Mouse (Mus musculus) cerebellum, postnatal 10 days (tissue): ENCODE measurements at regions not wholly inside any gene's neighbourhood (a gene's known extent, or its start where the extent isn't known, plus 50 kb on each side); places are given as distances from the start of the nearest gene placed in this dataset.

ENCODE experiments used
- DNase-seq, 2 experiments: peaks; one replicate each; pipeline ENCODE4 v3.0.0; 2021; ENCODE audit warnings: mixed read lengths in 2 of 2

DNA sequence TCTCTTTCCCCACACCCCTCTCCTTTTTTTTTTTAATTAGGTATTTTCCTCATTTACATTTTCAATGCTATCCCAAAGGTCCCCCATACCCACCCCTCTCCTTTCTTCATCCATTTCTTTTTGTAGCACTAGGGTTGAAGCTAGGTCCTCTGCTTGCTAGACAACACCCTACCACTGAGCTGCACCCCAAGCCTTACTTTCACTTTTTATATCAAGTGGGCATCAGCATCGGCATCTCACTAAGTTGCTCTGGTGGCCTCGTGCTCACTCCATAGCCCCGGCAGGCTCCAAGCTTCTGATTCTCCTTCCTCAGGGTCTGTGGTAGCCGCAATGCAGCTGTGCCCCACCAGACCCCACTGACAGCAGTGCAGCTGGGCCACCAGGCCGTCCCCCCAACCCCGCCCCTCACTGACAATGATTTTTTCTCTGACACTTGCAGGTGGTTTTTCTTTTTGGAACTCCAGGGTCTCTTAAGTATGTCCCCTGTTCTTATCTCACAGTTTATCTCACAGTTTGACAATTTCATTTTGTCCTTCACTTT lies 77.5 kb downstream of the Nufip1 start:
- no peak for DNase-seq

DNA sequence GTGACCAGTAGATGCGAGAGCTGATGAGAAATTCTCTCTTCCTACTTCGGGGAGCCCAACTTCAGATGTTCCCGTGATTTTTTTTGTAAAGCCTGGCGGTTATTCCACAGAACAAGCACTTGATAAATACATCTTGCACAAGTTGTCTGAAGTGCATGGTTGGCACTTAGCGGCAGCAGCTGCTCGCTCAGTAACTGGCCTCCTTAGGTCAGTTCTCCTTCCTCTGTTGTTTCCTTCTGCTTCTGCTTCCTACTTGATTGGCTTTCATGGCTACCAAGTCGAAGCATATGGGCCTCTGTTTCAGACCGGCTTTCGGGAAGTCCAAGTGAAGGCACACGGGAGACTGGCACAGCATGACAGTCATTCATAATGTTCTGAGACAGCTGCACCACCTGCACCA lies 84.6 kb downstream of the Nufip1 start:
- no peak for DNase-seq

DNA sequence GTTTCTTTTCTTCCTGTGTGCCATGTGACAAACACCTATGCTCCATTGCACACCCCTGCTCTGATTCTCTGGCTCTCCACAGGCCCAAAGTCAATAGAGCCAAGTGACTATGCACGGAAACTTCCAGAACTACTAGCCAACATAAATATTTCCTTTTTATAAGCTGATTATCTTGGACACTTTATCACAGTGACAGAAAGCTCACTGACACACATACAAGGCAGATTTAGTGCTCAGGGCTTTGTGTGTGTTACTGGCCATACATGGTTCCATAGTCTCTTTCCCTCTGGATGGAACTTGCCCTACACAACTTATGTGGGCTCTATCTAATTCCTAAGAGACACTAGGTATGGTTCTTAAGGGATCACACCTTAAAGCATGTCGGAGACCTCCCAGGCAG lies 86.7 kb downstream of the Nufip1 start:
- no peak for DNase-seq

DNA sequence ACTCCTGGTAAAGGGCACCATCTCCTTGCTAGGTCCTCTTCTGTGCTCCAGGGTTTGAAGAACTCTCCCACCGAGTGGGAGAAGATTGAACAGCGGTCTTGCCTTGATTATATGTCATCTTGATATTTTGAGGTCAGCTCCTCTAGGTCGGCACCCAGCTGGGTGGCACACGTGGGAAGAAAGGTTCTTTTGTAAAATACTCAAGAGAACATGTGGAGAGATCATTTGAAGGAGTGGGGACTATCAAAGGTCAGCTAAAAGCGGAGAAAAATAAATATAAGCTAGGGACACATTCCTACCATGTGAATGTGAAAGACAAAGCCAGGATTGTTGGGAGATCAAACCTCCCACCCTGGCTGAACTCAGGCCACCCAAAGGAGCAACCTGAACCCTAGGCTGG lies 87.7 kb downstream of the Nufip1 start:
- DNase-seq: no peak

DNA sequence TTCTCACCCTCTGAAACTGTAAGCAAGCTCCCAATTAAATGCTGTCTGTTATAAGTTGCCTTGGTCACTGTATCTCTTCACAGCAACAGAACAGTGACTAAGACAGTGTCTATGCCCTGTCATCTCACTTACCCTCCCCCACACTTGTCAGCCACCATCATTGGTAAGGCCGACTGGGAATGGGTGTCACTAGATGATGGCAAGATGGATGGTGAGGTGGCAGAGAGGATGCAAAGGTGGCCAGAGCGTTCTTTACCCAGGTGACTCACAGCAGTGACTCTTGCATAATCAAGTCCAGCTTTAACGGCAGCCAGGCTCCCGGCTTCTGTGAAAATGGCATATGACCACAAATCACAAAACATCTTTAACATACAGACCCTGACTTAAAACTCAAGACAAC lies 91.9 kb downstream of the Nufip1 start:
- no peak for DNase-seq

DNA sequence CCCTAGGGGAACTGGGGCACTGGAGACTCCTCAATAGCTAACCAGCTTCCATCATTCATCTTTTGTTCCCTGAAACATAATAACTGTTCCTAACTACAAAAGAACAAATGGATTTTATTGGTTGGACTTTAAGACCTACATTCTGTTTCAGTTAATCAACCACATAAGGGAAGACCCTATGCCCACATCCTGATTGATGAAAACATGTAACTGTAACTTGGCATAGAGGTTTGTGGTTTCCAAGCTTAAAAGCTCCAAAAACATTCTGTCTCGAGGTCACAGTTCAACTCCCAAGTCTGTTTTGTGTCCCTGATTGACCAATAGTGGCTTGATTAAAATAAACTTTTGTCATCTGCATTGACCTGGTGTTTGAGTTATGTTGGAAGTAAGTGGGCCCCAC lies 92.4 kb downstream of the Nufip1 start:
- DNase-seq: no peak

DNA sequence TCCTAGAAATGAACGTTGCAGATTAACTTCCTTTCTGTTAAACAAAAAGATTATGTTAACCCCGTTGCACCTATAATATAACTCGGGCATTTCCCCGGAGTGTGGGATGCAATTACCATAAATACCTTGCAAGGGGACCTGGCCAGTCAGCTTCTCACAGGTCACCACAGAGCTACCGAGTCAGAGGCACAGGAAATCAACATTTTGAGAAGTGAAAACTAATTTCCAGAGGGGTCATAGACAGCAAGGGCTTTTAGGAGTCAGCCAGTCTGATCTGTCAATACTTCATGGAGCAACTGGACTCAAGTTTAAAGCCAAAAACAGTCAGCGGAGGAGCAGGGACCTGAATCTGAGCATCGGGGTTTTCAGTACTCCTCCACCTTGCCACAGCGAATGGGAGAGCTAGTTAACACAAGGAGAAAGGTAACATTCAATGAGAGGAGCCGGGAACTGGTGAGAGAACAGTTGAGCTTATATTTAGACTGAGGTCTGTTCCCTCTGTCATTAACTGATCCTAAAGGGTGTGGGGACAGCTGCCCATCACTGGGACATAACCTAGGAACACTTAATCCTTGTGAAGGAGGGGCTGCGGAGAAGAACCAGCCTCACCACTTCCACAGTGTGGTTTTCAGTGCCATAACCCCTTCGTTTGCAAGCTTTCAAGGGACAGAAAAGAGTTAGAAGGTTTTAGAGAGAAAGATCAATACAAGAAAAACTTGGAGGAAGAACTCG lies 105.9 kb downstream of the Nufip1 start:
- DNase-seq: no peak

DNA sequence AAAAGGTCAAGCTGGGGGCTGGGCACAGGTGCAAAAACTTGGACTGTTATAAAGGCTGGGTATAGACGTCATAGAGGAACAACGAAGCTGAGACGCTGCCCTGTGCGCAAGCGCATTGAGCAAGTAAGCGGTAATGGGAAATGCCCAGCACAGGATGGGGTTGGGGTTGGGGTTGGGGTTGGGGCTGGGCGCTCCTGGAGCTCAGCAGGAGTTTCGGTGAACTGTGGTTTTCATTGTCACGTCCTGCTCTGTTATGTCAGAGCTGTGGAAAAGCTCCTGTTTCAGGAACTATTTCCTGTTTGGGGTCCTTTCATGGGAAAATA lies 106.4 kb downstream of the Nufip1 start:
- no peak for DNase-seq

DNA sequence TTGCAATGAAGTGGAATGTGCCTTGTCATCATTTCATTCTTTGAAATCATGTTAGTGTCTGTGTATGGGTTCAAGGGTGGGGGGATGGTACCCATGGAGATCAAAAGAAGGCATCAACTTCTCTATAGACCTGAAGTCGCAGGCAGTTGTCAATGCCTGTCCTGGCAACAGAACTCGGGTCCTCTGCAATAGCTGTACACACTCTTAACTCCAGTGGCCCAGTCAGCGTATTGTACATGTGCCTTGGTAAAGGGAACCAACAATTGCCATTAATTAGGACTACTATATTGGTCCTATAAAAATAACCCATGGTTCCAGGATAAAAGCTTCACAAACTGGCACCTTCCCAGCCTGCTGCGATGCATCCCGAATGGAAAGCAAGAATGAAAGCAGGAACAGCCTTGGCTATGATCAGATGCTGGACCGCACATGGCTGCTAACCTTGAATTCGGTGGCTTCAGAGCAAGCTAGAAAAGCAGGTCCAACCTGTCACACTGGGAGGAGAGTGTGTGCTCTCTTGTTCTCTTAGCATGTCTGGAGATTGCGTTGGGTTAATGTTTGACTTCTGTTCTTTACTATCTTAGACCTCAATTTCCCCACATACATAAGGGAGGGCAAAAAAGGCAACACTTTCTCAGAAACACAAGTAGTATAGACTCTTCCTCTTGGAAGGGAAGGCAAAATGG lies 107.0 kb downstream of the Nufip1 start:
- DNase-seq: no peak

DNA sequence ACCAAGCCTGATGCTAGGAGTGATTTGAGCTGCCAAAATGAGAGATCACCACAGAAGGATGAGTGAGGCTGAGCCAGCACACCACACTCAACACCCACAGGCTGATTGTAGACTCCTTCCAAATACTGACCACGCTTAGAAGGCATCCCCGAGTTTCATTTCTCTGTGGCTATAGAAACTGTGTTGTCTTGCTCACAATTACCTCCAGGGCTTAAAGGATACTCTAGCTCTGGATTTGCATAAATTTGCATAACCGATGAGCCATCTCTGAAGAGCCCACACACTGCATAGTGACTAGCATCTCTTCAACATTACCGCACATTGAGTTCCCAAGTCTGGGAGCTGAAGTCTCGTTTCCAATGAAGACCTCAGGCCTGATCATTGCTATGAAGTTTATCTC lies 110.3 kb downstream of the Nufip1 start:
- no peak for DNase-seq

DNA sequence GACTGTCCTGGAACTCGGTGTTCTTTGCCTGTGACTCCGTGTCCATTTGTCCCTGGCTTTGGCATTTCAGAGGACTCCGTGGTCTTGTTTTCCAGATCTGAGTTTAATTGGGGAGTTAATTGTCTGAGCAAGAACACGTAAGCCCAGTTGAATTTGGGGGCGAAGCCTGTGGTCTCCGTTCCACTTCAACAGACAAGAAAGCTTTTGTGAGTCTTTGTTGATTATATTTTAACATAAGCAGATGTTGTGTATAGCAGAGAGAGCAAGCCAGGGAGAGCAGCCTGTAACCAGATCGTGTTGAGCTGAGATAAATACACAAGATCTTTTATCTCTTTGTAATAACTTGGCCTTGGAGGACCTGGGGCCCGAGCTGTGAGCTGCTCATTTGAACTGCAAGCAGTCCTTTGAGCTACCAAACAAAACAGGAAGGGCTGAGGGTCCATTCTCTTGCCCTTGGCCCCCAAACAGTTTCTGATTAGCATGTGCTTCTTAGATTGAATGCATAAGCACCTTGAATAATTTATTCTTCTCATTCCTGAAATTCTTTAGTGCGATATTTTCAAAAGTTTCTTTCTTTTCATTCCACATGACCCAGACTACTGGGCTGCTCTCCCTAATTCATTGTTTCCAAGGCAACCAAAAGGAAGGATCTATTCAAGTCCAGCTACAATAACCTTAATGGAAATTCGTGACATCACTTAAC lies 111.1 kb downstream of the Nufip1 start:
- DNase-seq: no peak

DNA sequence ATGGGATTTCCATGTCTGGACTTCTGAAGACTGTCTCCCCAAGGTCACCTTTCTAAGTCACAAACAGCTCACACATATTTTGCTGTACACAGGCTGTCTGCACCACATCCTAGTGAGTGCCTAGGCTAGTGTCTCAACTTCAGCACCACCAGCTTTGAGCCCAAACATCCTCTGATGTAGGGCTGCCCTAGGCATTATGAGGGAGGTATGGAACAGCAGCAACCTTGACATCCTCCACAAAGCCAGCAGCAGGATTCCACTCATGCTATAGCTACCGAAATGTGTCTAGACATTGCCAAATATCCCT lies 111.6 kb downstream of the Nufip1 start:
- no peak for DNase-seq

DNA sequence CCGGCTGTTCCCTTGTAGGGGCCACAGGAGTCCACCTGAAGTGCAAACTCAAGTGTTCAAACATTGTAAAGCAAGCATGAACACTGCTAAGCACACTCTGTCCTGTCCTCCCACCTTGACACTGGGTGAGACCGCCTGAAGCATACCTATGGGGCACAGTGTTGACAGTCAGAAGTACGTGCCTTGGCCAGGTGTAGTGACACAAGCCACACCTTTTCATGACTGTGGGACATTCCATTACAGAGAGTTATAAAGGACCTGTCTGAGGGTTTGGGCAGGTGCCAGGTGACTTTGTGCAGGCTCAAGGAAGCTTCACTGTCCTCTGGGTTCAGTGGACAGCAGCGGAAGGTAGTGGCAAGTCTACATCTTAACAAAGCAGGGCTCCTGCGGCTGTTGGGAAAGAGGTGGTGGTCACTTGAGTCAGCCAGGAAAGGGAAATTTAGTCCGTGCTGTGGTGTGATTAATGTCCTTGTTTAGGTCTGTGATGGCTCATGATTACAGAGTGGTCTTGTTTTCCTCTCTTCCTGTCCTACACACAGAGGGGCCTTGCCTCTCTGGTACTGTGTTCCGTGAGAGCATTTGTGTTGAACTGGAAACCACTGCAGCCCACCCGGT lies 112.5 kb downstream of the Nufip1 start:
- no peak for DNase-seq

DNA sequence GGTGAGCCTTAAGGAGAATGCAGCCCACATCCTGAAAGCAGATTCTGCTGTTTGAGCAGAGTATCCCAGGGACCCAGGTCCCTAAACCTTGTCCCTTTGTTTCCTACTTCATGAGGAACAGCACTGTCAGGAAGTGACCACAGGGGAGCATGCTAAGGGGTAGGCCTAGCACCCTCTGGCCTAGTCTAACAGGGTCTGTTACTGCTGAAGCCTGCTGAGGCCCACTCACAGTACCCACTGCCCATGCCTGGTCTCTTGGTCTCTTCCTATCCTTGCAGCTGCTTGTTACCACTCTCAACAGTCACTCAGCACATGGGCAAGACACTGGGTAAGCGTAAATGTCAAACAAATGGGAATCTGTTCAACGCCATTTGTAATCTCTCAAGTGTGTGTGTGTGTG lies 113.2 kb downstream of the Nufip1 start:
- no peak for DNase-seq

DNA sequence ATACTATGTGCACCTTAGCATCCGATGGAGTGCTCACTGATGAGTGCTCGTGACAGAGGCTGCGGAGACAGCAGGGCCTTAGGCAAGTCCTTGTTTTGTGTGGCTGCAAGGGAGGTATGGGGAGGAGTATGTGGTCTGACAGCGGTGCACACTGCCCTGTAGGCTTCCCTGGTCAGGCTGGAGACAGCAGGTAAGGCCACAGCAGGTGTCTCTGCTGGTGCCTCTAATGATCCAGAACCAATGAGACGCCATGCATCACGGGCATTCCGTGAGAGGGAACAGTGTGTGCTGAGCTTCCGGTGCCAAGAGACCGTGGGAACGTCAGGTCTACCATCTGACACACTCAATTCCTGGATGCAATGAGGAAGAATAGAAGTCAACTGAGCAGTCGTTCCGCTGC lies 114.8 kb downstream of the Nufip1 start:
- peak in 1 of 2 experiments; percentile 20 for DNase-seq

DNA sequence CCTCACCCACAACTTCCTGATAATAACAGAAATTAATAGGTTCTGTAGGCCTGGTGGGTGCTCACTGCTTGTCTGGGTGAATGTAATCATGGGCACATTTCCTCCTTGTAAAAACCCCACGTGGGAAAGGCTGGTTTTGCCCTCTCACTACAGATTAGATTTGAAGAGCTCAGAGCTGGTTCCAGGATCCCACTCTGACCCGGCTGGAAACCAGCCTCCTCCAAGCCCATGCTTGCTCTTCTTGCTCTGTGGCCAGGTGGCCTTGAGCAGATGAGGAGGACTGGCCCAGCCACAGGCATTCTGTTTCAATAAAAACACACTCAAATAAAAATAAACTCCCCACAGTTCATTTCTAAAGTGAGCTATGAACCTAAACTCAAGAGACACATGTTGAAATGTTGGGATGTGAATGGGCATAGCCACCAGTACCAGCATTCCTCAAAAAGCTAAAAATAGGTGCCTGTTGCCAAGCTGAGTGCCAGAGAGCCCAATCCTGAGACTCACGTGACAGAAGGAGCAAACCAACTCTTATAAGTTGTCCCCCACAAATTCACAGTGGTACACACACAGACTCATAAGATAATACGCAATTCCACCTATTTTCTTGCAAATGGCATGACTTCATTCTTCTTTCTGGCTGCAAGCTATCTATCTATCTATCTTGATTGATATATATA lies 116.1 kb downstream of the Nufip1 start:
- DNase-seq: no peak

DNA sequence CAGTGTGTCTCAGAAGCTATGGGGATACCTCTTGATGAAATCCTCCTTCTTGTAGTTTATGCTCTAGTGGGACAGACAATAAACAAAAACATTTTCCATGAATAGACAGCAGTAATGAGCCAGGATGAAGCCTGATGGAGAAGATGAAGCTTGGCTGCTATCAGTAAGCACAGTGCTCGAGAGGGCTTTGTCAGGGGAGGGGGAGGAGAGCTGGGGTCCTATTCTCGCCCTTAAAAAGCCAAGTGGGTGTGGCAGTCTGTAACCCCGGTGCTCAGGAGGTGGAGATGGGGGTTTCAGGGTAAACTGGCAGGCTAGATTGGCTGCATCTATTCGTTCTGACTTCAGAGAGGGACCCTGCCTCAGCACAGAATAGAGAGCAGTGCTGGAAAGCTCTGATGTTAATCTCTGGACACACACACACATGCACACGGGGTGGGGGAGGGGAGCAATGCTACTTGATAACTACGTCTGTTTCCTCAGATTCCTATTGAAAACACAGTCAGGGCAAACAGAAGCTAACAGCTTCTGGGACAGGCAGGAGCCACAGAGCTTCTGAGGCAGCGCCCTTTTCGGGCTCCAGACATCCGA lies 118.4 kb downstream of the Nufip1 start:
- no peak for DNase-seq

DNA sequence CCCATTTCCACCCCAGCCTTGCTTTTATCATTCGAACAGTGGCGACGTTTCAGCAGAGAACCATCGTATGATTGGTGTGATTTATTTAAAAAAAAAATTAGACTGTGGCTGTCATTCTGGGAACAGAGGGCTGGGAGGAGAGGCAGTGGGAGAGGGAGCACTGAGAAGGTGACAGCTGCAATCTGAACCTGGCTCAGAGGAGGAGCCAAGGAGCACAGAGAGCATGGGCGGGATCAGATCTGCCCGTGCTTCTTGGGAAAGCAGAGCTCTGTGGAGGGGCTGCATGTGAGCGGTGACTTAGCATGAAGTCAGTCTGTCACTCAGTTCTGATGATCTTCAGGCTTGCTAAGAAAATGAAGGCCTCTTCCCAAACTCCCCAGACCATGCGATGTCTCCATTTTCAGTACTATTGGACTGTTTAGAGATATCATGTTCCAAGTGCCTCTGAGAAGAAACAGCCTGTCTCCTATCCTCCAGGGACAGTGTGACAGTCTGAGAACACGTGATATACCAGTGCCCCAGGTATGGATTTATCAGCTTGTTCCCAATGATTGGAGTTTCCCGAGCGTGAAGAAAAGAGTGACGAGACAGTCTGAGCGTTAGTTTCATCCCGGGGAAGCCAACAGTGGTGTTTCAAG lies 129.3 kb downstream of the Nufip1 start:
- DNase-seq: no peak

DNA sequence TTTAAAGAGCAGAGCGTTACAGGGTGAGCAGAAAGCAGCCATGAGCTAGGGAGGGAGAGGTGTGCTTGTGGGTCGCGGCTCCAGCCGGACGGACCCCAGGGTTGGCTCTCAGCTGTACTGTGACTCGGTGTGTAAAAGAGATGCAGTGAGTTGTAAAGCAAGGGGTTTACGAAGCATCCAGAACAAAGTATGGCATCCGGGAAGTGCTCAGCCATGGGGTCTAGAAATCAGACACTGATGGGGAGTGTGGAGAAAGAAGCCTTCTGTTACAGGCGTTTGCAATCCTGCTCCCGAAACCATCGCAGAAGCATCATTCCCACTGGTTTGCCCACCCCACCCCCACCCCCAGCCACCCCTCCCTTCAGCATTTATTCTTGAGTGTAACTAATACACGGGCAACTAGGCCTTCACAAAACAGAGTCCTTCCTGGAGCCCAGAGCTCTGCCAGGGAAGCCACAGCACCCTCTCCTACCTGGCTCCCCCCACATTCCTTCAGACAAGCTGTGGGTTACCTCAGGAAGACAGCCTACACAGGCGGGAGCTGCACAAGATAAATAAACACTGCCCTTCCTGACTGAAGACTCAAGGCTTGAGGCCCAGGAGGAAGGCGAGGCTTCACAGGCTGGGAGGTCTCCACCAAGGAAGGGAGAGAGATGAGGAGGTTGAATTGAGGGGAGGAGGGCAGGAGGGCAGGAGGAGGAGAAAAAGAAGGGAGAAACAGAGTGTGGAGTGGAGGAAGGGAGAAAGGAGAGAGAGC lies 133.1 kb downstream of the Nufip1 start:
- DNase-seq: no peak

DNA sequence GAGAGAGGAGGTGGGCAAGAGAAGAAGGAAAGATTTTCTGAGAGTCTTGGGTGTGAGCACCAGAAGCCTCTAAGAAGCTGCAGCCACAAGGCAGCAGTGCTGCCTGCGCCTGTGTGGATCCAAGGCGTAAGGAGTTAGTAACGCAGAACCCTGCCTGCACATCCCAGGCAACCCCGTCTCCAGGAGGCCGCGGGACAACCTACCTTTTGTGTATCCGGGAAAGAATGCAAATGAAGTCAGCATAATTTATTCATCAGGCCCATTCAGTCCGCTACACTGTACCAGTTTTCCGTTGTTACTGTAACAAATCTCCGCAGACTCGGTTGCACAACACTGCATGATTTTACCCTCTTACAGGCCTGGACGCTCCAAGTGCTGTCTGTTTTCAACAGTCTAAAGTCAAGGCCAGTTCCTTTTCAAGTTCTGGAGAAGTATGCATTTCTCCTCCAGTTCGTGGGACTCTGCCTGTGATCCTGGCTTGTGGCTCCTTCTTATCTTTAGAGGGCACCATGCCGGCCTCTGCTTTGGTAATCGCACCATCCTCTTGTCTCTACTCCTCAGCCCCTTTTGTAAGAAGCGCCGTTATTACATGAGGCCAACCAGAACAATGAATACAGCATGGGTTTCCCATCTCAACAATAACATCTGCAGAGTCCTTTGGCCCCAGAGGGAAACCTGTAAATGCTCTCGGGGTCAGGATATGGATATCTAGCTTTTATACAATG lies 133.8 kb downstream of the Nufip1 start:
- no peak for DNase-seq

DNA sequence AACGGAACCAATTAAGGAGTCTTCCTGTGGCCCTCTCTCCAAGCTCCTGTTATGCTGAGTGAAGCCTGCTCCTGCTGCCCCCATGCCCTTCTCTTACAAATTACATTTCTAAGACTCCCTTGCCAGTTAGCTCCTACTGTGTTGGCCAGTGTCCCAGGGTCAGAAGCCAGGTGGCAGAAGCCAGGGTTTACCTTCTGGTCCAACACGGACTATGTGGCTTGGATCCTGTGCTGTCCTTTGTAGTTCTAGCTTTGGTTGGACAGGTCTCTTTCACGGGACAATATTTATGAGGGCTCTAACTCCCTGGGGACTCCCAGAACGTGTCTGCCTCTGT lies 134.3 kb downstream of the Nufip1 start:
- peak; percentile 67 to 72 for DNase-seq
